In genomic region chr14:18216428-18216827, GRCm38 (mm10) we compare ENCODE assay signal across 32 mouse cellular contexts. TPM values are rescaled to one million over a fixed set of nuclear protein-coding genes. Genes with fewer than 3 reads are reported as not detected.
DNase-seq lines count a peak whose midpoint lies in the region; ATAC-seq and TF ChIP-seq lines count a peak whose summit lies in the region.
"Had no signal": no experiment of that assay in that cellular context is flagged by ENCODE, and none has a peak within 500 bp of the region (broad histone marks: within the 10 kb centered on the region; RNA-seq: fewer than 3 reads in every experiment).

No protein-coding gene starts in this region.

- H3K36me3 ChIP-seq in forebrain, postnatal 0 days (ENCODE audit: insufficient read depth): peaks cover 6% of the 10 kb centered on the region; the same call in 1 of the 2 replicates
- H3K36me3 ChIP-seq in forebrain, embryonic 12.5 days (replicated peaks): no peaks in the 10 kb centered on the region
- no peaks in the 10 kb centered on the region for H3K36me3 ChIP-seq in heart, embryonic 11.5 days (ENCODE audit: control insufficient read depth, insufficient read depth, low read length)
- no peaks in the 10 kb centered on the region for H3K36me3 ChIP-seq in hindbrain, embryonic 11.5 days (ENCODE audit: control insufficient read depth, insufficient read depth, low read length)
- H3K36me3 ChIP-seq: embryonic facial prominence, embryonic 10.5 days; embryonic facial prominence, embryonic 15.5 days; G1E; hindbrain, embryonic 12.5 days; liver, embryonic 13.5 days; midbrain, embryonic 12.5 days; neural tube, embryonic 12.5 days had no signal

- no peak overlapping the region for H3K4me3 ChIP-seq in forebrain, postnatal 0 days (ENCODE audit: low read depth, low read length)
- H3K4me3 ChIP-seq in forebrain, embryonic 12.5 days (replicated peaks): no peak overlapping the region
- no peak overlapping the region for H3K4me3 ChIP-seq in heart, embryonic 11.5 days (ENCODE audit: low read depth, low read length)
- H3K4me3 ChIP-seq in layer of hippocampus, adult 2 months: no peak overlapping the region
- H3K4me3 ChIP-seq in hindbrain, embryonic 11.5 days (ENCODE audit: low read depth, low read length): no peak overlapping the region
- H3K4me3 ChIP-seq: embryonic facial prominence, embryonic 10.5 days; embryonic facial prominence, embryonic 15.5 days; hindbrain, embryonic 12.5 days; liver, embryonic 13.5 days; megakaryocyte, embryonic 14.5 days; midbrain, embryonic 12.5 days; myocyte; neural tube, embryonic 12.5 days had no signal

- no peaks in the 10 kb centered on the region for H3K9me3 ChIP-seq in forebrain, postnatal 0 days (ENCODE audit: low read length)
- H3K9me3 ChIP-seq in forebrain, embryonic 12.5 days: no peaks in the 10 kb centered on the region
- H3K9me3 ChIP-seq in heart, embryonic 11.5 days (replicated peaks; ENCODE audit: control insufficient read depth, low read length): no peaks in the 10 kb centered on the region
- H3K9me3 ChIP-seq in hindbrain, embryonic 11.5 days (ENCODE audit: control insufficient read depth, low read length): no peaks in the 10 kb centered on the region
- H3K9me3 ChIP-seq: embryonic facial prominence, embryonic 10.5 days; embryonic facial prominence, embryonic 15.5 days; G1E; hindbrain, embryonic 12.5 days; liver, embryonic 13.5 days; megakaryocyte, embryonic 14.5 days; midbrain, embryonic 12.5 days; neural tube, embryonic 12.5 days had no signal

- no peak for DNase-seq in forebrain, postnatal 0 days
- no peak for DNase-seq in heart, postnatal 14 days
- no peak for DNase-seq in layer of hippocampus, adult 2 months (ENCODE audit: low spot score in 2 of 2)
- no peak for DNase-seq in layer of hippocampus, adult 9-10 months (ENCODE audit: low spot score)
- DNase-seq in hindbrain, embryonic 11.5 days (ENCODE audit: low spot score): no peak
- DNase-seq: adrenal gland, adult 8-10 months; cerebellum, adult 8-10 months; cerebellum, postnatal 25 days; gastrocnemius, postnatal 14 days; kidney, adult 11 months; kidney, postnatal 14 days; left cerebral cortex, postnatal 4 days; liver, embryonic 13.5 days; lung, adult 18-20 months; lung, postnatal 4 days; right cerebral cortex, adult 18-20 months; spleen, adult 18-20 months; thymus, adult 18-20 months; thymus, postnatal 25 days had no signal

- H3K27me3 ChIP-seq in forebrain, postnatal 0 days (ENCODE audit: insufficient read depth, low read length): no peaks in the 10 kb centered on the region
- H3K27me3 ChIP-seq in forebrain, embryonic 12.5 days: no peaks in the 10 kb centered on the region
- no peaks in the 10 kb centered on the region for H3K27me3 ChIP-seq in heart, embryonic 11.5 days (ENCODE audit: control insufficient read depth, insufficient read depth, low read length)
- no peaks in the 10 kb centered on the region for H3K27me3 ChIP-seq in hindbrain, embryonic 11.5 days (ENCODE audit: control insufficient read depth, insufficient read depth, low read length)
- H3K27me3 ChIP-seq: embryonic facial prominence, embryonic 15.5 days; hindbrain, embryonic 12.5 days; liver, embryonic 13.5 days; megakaryocyte, embryonic 14.5 days; midbrain, embryonic 12.5 days; neural tube, embryonic 12.5 days had no signal

- H3K4me1 ChIP-seq in forebrain, postnatal 0 days (ENCODE audit: insufficient read depth): no peaks in the 10 kb centered on the region
- no peaks in the 10 kb centered on the region for H3K4me1 ChIP-seq in forebrain, embryonic 12.5 days
- no peaks in the 10 kb centered on the region for H3K4me1 ChIP-seq in heart, embryonic 11.5 days (ENCODE audit: control insufficient read depth, insufficient read depth, low read length)
- no peaks in the 10 kb centered on the region for H3K4me1 ChIP-seq in hindbrain, embryonic 11.5 days (replicated peaks; ENCODE audit: control insufficient read depth, insufficient read depth, low read length)
- H3K4me1 ChIP-seq: embryonic facial prominence, embryonic 10.5 days; embryonic facial prominence, embryonic 15.5 days; hindbrain, embryonic 12.5 days; liver, embryonic 13.5 days; midbrain, embryonic 12.5 days; neural tube, embryonic 12.5 days had no signal

- no peak overlapping the region for H3K4me2 ChIP-seq in forebrain, postnatal 0 days (ENCODE audit: low read depth)
- no peak overlapping the region for H3K4me2 ChIP-seq in forebrain, embryonic 12.5 days
- H3K4me2 ChIP-seq in heart, embryonic 11.5 days: no peak overlapping the region
- H3K4me2 ChIP-seq in hindbrain, embryonic 11.5 days (replicated peaks; ENCODE audit: low read depth, low read length): no peak overlapping the region
- H3K4me2 ChIP-seq: embryonic facial prominence, embryonic 15.5 days; hindbrain, embryonic 12.5 days; liver, embryonic 13.5 days; midbrain, embryonic 12.5 days; neural tube, embryonic 12.5 days had no signal

- intact Hi-C loops in heart, postnatal 14 days (cut with DNase I): no loop called here

- ATAC-seq in forebrain, postnatal 0 days: peak; percentile 45; the same call in 1 of the 2 replicates
- no peak for ATAC-seq in forebrain, embryonic 12.5 days (ENCODE audit: low FRiP score)
- 0 out of 2 replicates have a peak, but pooled peaks have one; percentile 35 for ATAC-seq in heart, embryonic 11.5 days (replicated peaks; ENCODE audit: insufficient number of reproducible peaks, low FRiP score, low TSS enrichment)
- no peak for ATAC-seq in hindbrain, embryonic 11.5 days (ENCODE audit: low FRiP score)
- ATAC-seq: forebrain, embryonic 14.5 days; lung, postnatal 0 days had no signal

- no peak overlapping the region for H3K9ac ChIP-seq in forebrain, postnatal 0 days
- H3K9ac ChIP-seq in forebrain, embryonic 12.5 days: no peak overlapping the region
- no peak overlapping the region for H3K9ac ChIP-seq in heart, embryonic 11.5 days (ENCODE audit: low read depth, low read length)
- no peak overlapping the region for H3K9ac ChIP-seq in hindbrain, embryonic 11.5 days (ENCODE audit: low read depth, low read length)
- H3K9ac ChIP-seq: embryonic facial prominence, embryonic 15.5 days; hindbrain, embryonic 12.5 days; liver, embryonic 13.5 days; midbrain, embryonic 12.5 days; neural tube, embryonic 12.5 days had no signal

- H3K27ac ChIP-seq in forebrain, postnatal 0 days (ENCODE audit: low read depth, low read length): no peak overlapping the region
- no peak overlapping the region for H3K27ac ChIP-seq in forebrain, embryonic 12.5 days
- H3K27ac ChIP-seq in heart, embryonic 11.5 days (ENCODE audit: low read depth, low read length): no peak overlapping the region
- H3K27ac ChIP-seq in layer of hippocampus, adult 2 months: peak overlapping the region; percentile 18; the same call in 1 of the 2 replicates
- no peak overlapping the region for H3K27ac ChIP-seq in hindbrain, embryonic 11.5 days (ENCODE audit: low read depth, low read length)
- H3K27ac ChIP-seq: embryonic facial prominence, embryonic 10.5 days; embryonic facial prominence, embryonic 15.5 days; hindbrain, embryonic 12.5 days; liver, embryonic 13.5 days; midbrain, embryonic 12.5 days; neural tube, embryonic 12.5 days; stomach, postnatal 0 days had no signal

- no peak for TF ChIP-seq CTCF in forebrain, postnatal 0 days (IDR thresholded peaks at IDR 0.05; ENCODE audit: low read depth)
- no peak for TF ChIP-seq CTCF in layer of hippocampus, adult 2 months (conservative IDR thresholded peaks at IDR 0.05)

- WGBS in forebrain, postnatal 0 days: 78% methylated on average over 6 of the region's 6 CpGs
- WGBS in forebrain, embryonic 12.5 days: 93% methylated on average over 6 of the region's 6 CpGs
- 47% methylated on average over 6 of the region's 6 CpGs for WGBS in heart, embryonic 11.5 days (ENCODE audit: insufficient replicate concordance)
- WGBS in hindbrain, embryonic 11.5 days: 87% methylated on average over 6 of the region's 6 CpGs

RNA-seq across cellular contexts. Expression of gene Nr1d2, which starts 22.5 kb away (rescaled TPM):
- total RNA-seq in forebrain, postnatal 0 days (2014; rRNA removed): 21.1 and 24.4 TPM in 2 replicates
- polyA plus RNA-seq in forebrain, postnatal 0 days (2015; fragmentation: Nextera tagmentation; extraction: Ambion mirVana): 5.6 and 7.1 TPM in 2 replicates
- polyA plus RNA-seq in forebrain, embryonic 12.5 days (2016; fragmentation: Nextera tagmentation; extraction: Ambion mirVana): 7.0 and 7.5 TPM in 2 replicates
- 10.5 and 12.5 TPM in 2 replicates for polyA plus RNA-seq in heart, embryonic 11.5 days (2014; fragmentation: Nextera tagmentation; extraction: Ambion mirVana)
- total RNA-seq in heart, postnatal 14 days (2021): 10 to 100 TPM; 56.8 to 60.5 TPM
- 10 to 100 TPM; 61.4 to 66.8 TPM for total RNA-seq in layer of hippocampus, adult 2 months (2021)
- polyA plus RNA-seq in hindbrain, embryonic 11.5 days (2014; fragmentation: Nextera tagmentation; extraction: Ambion mirVana): 4.3 and 4.8 TPM in 2 replicates

RNA-seq across cellular contexts. Expression of gene Nkiras1, which starts 54.5 kb away (rescaled TPM):
- total RNA-seq in forebrain, postnatal 0 days (2014; rRNA removed): 19.2 and 23.8 TPM in 2 replicates
- polyA plus RNA-seq in forebrain, postnatal 0 days (2015; fragmentation: Nextera tagmentation; extraction: Ambion mirVana): 47.1 and 54.9 TPM in 2 replicates
- 17.5 and 19.3 TPM in 2 replicates for polyA plus RNA-seq in forebrain, embryonic 12.5 days (2016; fragmentation: Nextera tagmentation; extraction: Ambion mirVana)
- polyA plus RNA-seq in heart, embryonic 11.5 days (2014; fragmentation: Nextera tagmentation; extraction: Ambion mirVana): 15.3 and 19.3 TPM in 2 replicates
- 10 to 100 TPM; 34.6 to 36.3 TPM for total RNA-seq in heart, postnatal 14 days (2021)
- total RNA-seq in layer of hippocampus, adult 2 months (2021): 10 to 100 TPM; 78.9 to 83.9 TPM
- 17.0 and 20.2 TPM in 2 replicates for polyA plus RNA-seq in hindbrain, embryonic 11.5 days (2014; fragmentation: Nextera tagmentation; extraction: Ambion mirVana)

RNA-seq across cellular contexts. Expression of gene Rpl15, which starts 54.8 kb away (rescaled TPM):
- 701 and 898 TPM in 2 replicates for total RNA-seq in forebrain, postnatal 0 days (2014; rRNA removed)
- polyA plus RNA-seq in forebrain, postnatal 0 days (2015; fragmentation: Nextera tagmentation; extraction: Ambion mirVana): 300 and 371 TPM in 2 replicates
- polyA plus RNA-seq in forebrain, embryonic 12.5 days (2016; fragmentation: Nextera tagmentation; extraction: Ambion mirVana): 340 and 366 TPM in 2 replicates
- polyA plus RNA-seq in heart, embryonic 11.5 days (2014; fragmentation: Nextera tagmentation; extraction: Ambion mirVana): 300 and 344 TPM in 2 replicates
- 100 to 1,000 TPM; 622 to 682 TPM for total RNA-seq in heart, postnatal 14 days (2021)
- 100 to 1,000 TPM; 389 to 396 TPM for total RNA-seq in layer of hippocampus, adult 2 months (2021)
- polyA plus RNA-seq in hindbrain, embryonic 11.5 days (2014; fragmentation: Nextera tagmentation; extraction: Ambion mirVana): 400 and 415 TPM in 2 replicates

Comparison
In these comparisons a context has a peak if more than half of its experiments do, and no peak if none do; other contexts are left out.
1. ATAC-seq: peak in forebrain, postnatal 0 days (single experiment) and heart, embryonic 11.5 days (single experiment); none in forebrain, embryonic 12.5 days (single experiment) and hindbrain, embryonic 11.5 days (single experiment).